Mouse (Mus musculus) MEL (cell line): Measurements from ENCODE around the gene Csn1s2b.

Source experiments
- CHD1 ChIP-seq: IDR thresholded peaks from 2 replicates; pipeline ENCODE4 v1.6.1; 2012; ENCODE audit warnings: low read depth, mild to moderate bottlenecking, inconsistent platforms, low read length, improper control_type of control experiment
- POLR2A ChIP-seq, 2 experiments: IDR thresholded peaks; 2 replicates each; pipeline ENCODE4 v1.6.1; 2011 to 2012; ENCODE audit warnings: low read length in 2 of 2, mild to moderate bottlenecking in 2 of 2, control low read depth in 1 of 2, improper control_type of control experiment in 1 of 2, low read depth in 1 of 2, moderate library complexity in 1 of 2; ENCODE audit not compliant: control insufficient read depth in 1 of 2, insufficient read depth in 1 of 2, poor library complexity in 1 of 2
- RCOR1 ChIP-seq: IDR thresholded peaks from 2 replicates; pipeline ENCODE4 v1.6.1; 2012; ENCODE audit warnings: low read depth, mild to moderate bottlenecking, inconsistent platforms, low read length, improper control_type of control experiment
- UBTF ChIP-seq: IDR thresholded peaks from 2 replicates; pipeline ENCODE4 v1.6.1; 2012; ENCODE audit warnings: low read depth, mild to moderate bottlenecking, inconsistent platforms, low read length, improper control_type of control experiment, moderate library complexity, borderline replicate concordance; ENCODE audit not compliant: insufficient read depth

DNA sequence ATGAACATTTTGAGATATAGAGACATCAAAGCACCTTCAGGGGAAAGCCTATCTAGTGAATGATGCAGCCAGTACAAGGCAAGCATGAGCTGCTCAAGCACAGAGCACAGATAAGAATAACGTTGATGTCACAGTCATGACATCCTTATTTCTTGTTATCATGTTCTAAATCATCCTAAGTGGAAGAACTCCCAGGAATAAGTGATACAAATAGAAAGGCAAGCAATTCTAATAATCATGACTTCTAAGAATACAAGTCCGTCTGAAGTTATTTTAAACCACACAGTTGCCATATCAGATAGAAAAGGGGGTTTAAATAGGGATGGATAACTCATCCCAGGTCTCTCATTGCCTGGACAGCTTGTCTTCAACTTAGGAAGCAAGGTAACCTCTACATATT, at the start of gene Csn1s2b:
- TF ChIP-seq POLR2A (IDR thresholded peaks at IDR 0.05; ENCODE audit: control insufficient read depth in 1 of 2, insufficient read depth in 1 of 2, low read depth in 1 of 2, low read length in 2 of 2, poor library complexity in 1 of 2) (no peak), UBTF (no peak), CHD1 (no peak), RCOR1 (no peak)
